Mouse (Mus musculus): ENCODE results near the gene Gm17571. TPM values are rescaled to one million over a fixed set of nuclear protein-coding genes. Genes with fewer than 3 reads are reported as not detected.

Gm17571 gene
- not detected in 2 replicates for polyA plus RNA-seq (2011; ENCODE audit: insufficient read depth, insufficient read length, low replicate concordance, missing spikeins)

DNA sequence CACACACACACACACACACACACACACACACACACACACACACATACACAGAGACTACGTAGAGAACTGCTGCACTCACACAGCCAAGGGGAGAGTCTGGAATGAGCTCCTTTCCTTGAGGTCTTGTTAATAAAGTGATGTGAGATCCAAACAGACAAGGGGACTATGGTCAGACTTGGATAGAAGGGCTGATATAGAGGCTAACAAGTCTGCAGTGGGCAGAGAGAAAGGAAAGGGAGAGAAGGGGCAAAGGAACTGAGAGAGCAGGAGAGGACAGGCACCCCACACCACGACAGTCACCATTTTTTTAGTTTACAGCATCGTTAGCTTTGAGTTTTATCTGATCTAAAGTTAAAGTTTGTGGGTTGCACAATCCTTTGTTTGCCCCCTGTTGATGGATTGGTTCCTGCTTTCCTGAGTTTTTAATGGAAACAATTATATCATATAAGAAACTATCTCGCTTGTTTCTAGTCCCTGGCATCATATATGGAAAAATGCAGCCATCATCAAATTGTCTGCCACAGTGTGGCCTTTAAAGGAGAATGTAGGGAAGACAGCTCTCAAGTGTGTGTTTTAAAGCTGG, at the start of gene Gm17571:
TSS of gene Gm17571 (minus strand) at position 51 of the 583 bp plus-strand sequence.
- 47% methylated on average over 4 of the region's 4 CpGs for WGBS
- no peak within 1 kb of the TSS for H3K4me3 ChIP-seq (replicated peaks; ENCODE audit: control insufficient read depth, low read depth, low read length)
- TF ChIP-seq CTCF (IDR thresholded peaks at IDR 0.05; ENCODE audit: control insufficient read depth, insufficient read depth, low read length) (no peak), POLR2A (IDR thresholded peaks at IDR 0.05; ENCODE audit: borderline replicate concordance, control insufficient read depth, low read depth, low read length) (no peak)
- peaks cover 3% of the 10 kb centered on the region; the same call in 1 of the 2 replicates for H3K4me1 ChIP-seq (ENCODE audit: control insufficient read depth, insufficient read depth, low read length)
- H3K27ac ChIP-seq (ENCODE audit: control insufficient read depth, insufficient read depth, low read depth, low read length, poor library complexity), result no peak within 1 kb of the TSS

DNA sequence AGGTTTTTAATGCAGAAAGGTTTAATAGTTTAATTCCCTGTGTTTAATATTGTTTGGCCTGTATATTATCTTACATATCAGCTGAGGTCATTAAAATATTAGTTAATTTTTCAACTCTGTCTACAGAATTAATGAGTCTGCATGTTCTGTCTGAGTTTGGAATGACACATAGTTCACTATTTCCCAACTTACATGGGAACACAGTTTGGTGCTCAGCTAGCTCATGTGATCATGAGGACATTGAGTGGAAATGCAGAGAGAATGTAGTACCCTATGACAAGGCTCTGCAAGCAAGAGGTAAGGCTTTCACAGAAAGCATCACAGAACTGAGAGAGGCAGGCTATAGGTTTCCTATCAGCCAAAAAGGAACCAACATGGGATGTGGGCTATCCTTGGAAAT, 49.0 kb upstream of the Gm17571 start:
- Histone ChIP-seq H3K4me3 (replicated peaks; ENCODE audit: control insufficient read depth, low read depth, low read length) (no peak overlapping the region), H3K4me1 (ENCODE audit: control insufficient read depth, insufficient read depth, low read length) (no peaks in the 10 kb centered on the region; the same call in 1 of the 2 replicates), H3K27ac (ENCODE audit: control insufficient read depth, insufficient read depth, low read depth, low read length, poor library complexity) (no peak overlapping the region)
- TF ChIP-seq POLR2A (IDR thresholded peaks at IDR 0.05; ENCODE audit: borderline replicate concordance, control insufficient read depth, low read depth, low read length), result no peak
- no peak for TF ChIP-seq CTCF (IDR thresholded peaks at IDR 0.05; ENCODE audit: control insufficient read depth, insufficient read depth, low read length)

- Histone ChIP-seq H3K4me3 (replicated peaks; ENCODE audit: control insufficient read depth, low read depth, low read length) (no peak overlapping the region), H3K27ac (ENCODE audit: control insufficient read depth, insufficient read depth, low read depth, low read length, poor library complexity) (no peak overlapping the region), H3K4me1 (ENCODE audit: control insufficient read depth, insufficient read depth, low read length) (no peaks in the 10 kb centered on the region; the same call in 1 of the 2 replicates)
- WGBS, result 81% methylated on average over 2 of the region's 2 CpGs
- TF ChIP-seq POLR2A (IDR thresholded peaks at IDR 0.05; ENCODE audit: borderline replicate concordance, control insufficient read depth, low read depth, low read length) (no peak), CTCF (IDR thresholded peaks at IDR 0.05; ENCODE audit: control insufficient read depth, insufficient read depth, low read length) (no peak)
Observed at GRCm38 (mm10) chr9:13493746-13494145, 47.2 kb upstream of the Gm17571 start.

DNA sequence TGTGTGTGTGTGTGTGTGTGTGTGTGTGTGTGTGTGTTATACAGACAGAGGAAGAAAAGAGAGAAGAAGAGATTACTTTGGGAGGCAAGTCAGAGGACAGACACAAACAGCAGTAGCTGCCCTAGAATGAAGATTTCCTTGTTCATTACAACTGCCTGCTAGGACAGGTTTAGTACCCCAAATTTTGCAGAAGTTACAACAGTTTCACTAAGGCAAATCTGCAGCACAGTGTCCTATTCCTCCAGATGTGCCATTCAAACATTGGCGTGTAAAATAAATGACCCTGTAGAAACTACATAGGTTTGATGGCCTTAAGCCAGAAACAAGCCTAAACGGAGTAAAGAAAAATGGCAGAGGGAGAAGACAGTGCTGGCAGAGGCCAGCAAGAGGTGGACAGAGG, 46.3 kb upstream of the Gm17571 start:
- no peak overlapping the region for H3K27ac ChIP-seq (ENCODE audit: control insufficient read depth, insufficient read depth, low read depth, low read length, poor library complexity)
- H3K4me3 ChIP-seq (replicated peaks; ENCODE audit: control insufficient read depth, low read depth, low read length), result no peak overlapping the region
- WGBS, result 63% methylated on average over 2 of the region's 2 CpGs
- no peaks in the 10 kb centered on the region; the same call in 1 of the 2 replicates for H3K4me1 ChIP-seq (ENCODE audit: control insufficient read depth, insufficient read depth, low read length)
- TF ChIP-seq POLR2A (IDR thresholded peaks at IDR 0.05; ENCODE audit: borderline replicate concordance, control insufficient read depth, low read depth, low read length), result no peak
- TF ChIP-seq CTCF (IDR thresholded peaks at IDR 0.05; ENCODE audit: control insufficient read depth, insufficient read depth, low read length), result no peak

GRCm38 (mm10) chr9:13491854-13492620, 45.5 kb upstream of the Gm17571 start:
- Histone ChIP-seq H3K4me1 (ENCODE audit: control insufficient read depth, insufficient read depth, low read length) (no peaks in the 10 kb centered on the region; the same call in 1 of the 2 replicates), H3K4me3 (replicated peaks; ENCODE audit: control insufficient read depth, low read depth, low read length) (no peak overlapping the region), H3K27ac (ENCODE audit: control insufficient read depth, insufficient read depth, low read depth, low read length, poor library complexity) (no peak overlapping the region)
- 70% methylated on average over 9 of the region's 9 CpGs for WGBS
- TF ChIP-seq POLR2A (IDR thresholded peaks at IDR 0.05; ENCODE audit: borderline replicate concordance, control insufficient read depth, low read depth, low read length) (no peak), CTCF (IDR thresholded peaks at IDR 0.05; ENCODE audit: control insufficient read depth, insufficient read depth, low read length) (no peak)

DNA sequence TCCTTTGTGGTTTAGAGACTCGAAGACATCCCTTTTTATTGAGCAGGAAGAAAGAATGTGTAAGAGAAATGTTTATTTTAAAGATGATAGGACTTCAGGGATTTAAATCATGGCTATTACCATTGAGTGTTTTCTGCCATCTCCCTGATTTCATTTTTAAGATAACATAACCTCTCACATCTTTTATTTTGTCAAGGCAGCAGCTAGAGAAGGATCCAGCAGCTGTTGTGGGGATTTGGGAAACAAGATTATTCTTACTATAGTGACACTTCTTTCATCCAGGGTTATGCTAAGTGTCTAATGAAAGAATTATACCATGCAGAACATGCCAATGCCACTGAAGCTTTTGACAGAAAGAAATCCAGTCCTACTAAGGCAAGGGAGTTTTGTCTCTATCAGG, 44.6 kb upstream of the Gm17571 start:
- Histone ChIP-seq H3K4me1 (ENCODE audit: control insufficient read depth, insufficient read depth, low read length) (no peaks in the 10 kb centered on the region; the same call in 1 of the 2 replicates), H3K4me3 (replicated peaks; ENCODE audit: control insufficient read depth, low read depth, low read length) (no peak overlapping the region), H3K27ac (ENCODE audit: control insufficient read depth, insufficient read depth, low read depth, low read length, poor library complexity) (no peak overlapping the region)
- 32% methylated on average over 1 of the region's 1 CpGs for WGBS
- TF ChIP-seq CTCF (IDR thresholded peaks at IDR 0.05; ENCODE audit: control insufficient read depth, insufficient read depth, low read length), result no peak
- TF ChIP-seq POLR2A (IDR thresholded peaks at IDR 0.05; ENCODE audit: borderline replicate concordance, control insufficient read depth, low read depth, low read length), result no peak

- no peak for TF ChIP-seq POLR2A (IDR thresholded peaks at IDR 0.05; ENCODE audit: borderline replicate concordance, control insufficient read depth, low read depth, low read length)
- WGBS, result 81% methylated on average over 1 of the region's 1 CpGs
- Histone ChIP-seq H3K27ac (ENCODE audit: control insufficient read depth, insufficient read depth, low read depth, low read length, poor library complexity) (no peak overlapping the region), H3K4me1 (ENCODE audit: control insufficient read depth, insufficient read depth, low read length) (no peaks in the 10 kb centered on the region; the same call in 1 of the 2 replicates), H3K4me3 (replicated peaks; ENCODE audit: control insufficient read depth, low read depth, low read length) (no peak overlapping the region)
Observed at GRCm38 (mm10) chr9:13485914-13486313, 39.4 kb upstream of the Gm17571 start.

All from bone marrow, adult 2 months (tissue).